Mouse (Mus musculus) lung, embryonic 14.5 days (tissue): ENCODE measurements around the gene Orm2. TPM values are rescaled to one million over a fixed set of nuclear protein-coding genes. Genes with fewer than 3 reads are reported as not detected.

Experiments
- ATAC-seq: fragments of 200-750 bp; cut with Nextera tagmentation; 2 replicates; pipeline ENCODE4 v1.8.0; 2017; ENCODE audit warnings: mild to moderate bottlenecking, moderate TSS enrichment, moderate library complexity; ENCODE audit not compliant: insufficient read depth
- DNase-seq: peaks from one replicate; pipeline ENCODE4 v3.0.0-alpha.2; 2015
- H3K27ac ChIP-seq: fragments of 300-500 bp; sonication (generic); 2 replicates; pipeline ENCODE4 v1.5.1; 2014; ENCODE audit warnings: low read depth, mild to moderate bottlenecking, moderate library complexity
- H3K27me3 ChIP-seq: fragments of 300-500 bp; sonication (generic); 2 replicates; pipeline ENCODE4 v1.6.1; 2014; ENCODE audit warnings: low read length, control low read depth; ENCODE audit not compliant: insufficient read depth
- H3K36me3 ChIP-seq: fragments of 300-500 bp; sonication (generic); 2 replicates; pipeline ENCODE4 v1.6.1; 2014; ENCODE audit warnings: control low read depth; ENCODE audit not compliant: insufficient read depth
- H3K4me1 ChIP-seq: fragments of 300-500 bp; sonication (generic); 2 replicates; pipeline ENCODE4 v1.6.1; 2014; ENCODE audit warnings: antibody characterized with exemption, control low read depth; ENCODE audit not compliant: insufficient read depth
- H3K4me2 ChIP-seq: fragments of 300-500 bp; sonication (generic); 2 replicates; pipeline ENCODE4 v1.6.1; 2014; ENCODE audit warnings: mild to moderate bottlenecking
- H3K4me3 ChIP-seq: fragments of 300-500 bp; sonication (generic); 2 replicates; pipeline ENCODE4 v1.5.1; 2014; ENCODE audit warnings: low read depth, low read length
- H3K9ac ChIP-seq: fragments of 300-500 bp; sonication (generic); 2 replicates; pipeline ENCODE4 v1.6.1; 2014
- H3K9me3 ChIP-seq: fragments of 300-500 bp; sonication (generic); 2 replicates; pipeline ENCODE4 v1.6.1; 2016; ENCODE audit warnings: low read depth, low read length, control low read depth
- CTCF ChIP-seq: IDR thresholded peaks from 2 replicates; pipeline ENCODE4 v1.5.1; 2016; ENCODE audit warnings: antibody characterized with exemption, low read depth
- WGBS: fragments of 180-500 bp; shearing (Covaris S2); extraction: QIAGEN DNeasy Blood & Tissue Kit; methylation state at CpG from one replicate; pipeline ENCODE4 v1.1.7; 2014; 5-methylcytosine and 5-hydroxymethylcytosine counted together
- polyA plus RNA-seq: library from polyadenylated mRNA; unstranded; fragments of >200 nt; fragmentation: Nextera tagmentation; extraction: Ambion mirVana; gene quantifications from 2 replicates; pipeline ENCODE4 v1.2.1, GENCODE M21; 2014

The Orm2 gene
- polyA plus RNA-seq, 1 experiment from 2014 or later: not detected

DNA sequence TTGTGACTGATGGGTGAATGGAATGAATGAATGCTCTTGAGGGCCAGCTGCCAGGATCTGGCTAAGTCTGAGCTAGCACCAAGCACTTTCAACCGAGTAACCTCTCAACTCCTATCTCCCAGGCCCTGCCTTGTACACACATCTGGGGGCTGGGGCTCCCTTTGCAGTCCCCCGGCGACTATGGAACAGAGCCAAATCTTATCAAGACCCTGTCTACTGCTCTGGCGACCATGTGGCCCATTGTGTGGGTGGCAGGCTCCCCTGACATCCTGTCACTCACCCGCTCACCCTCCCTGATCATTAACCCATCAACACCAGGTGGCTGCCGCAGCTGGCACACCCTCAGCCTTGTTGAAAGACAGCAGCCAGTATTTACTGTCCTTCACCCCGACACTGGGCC, 42.8 kb downstream of the Orm2 start:
- peak; percentile 55 for DNase-seq
- Histone ChIP-seq H3K9me3 (no peaks in the 10 kb centered on the region), H3K9ac (peak overlapping the region; percentile 11; the same call in 1 of the 2 replicates), H3K4me1 (peaks cover 47% of the 10 kb centered on the region), H3K4me2 (no peak overlapping the region), H3K4me3 (no peak overlapping the region), H3K36me3 (no peaks in the 10 kb centered on the region), H3K27me3 (no peaks in the 10 kb centered on the region), H3K27ac (peak overlapping the region; percentile 95)
- 9% methylated on average over 7 of the region's 7 CpGs for WGBS
- no peak for TF ChIP-seq CTCF
- no peak for ATAC-seq

GRCm38 (mm10) chr4:63405683-63406082, 43.4 kb downstream of the Orm2 start:
- Histone ChIP-seq H3K4me1 (peaks cover 47% of the 10 kb centered on the region), H3K9me3 (no peaks in the 10 kb centered on the region), H3K4me3 (no peak overlapping the region), H3K4me2 (no peak overlapping the region), H3K27me3 (no peaks in the 10 kb centered on the region), H3K27ac (peak overlapping the region; percentile 95; the same call in 1 of the 2 replicates), H3K36me3 (no peaks in the 10 kb centered on the region), H3K9ac (no peak overlapping the region)
- DNase-seq (no peak), ATAC-seq (no peak)
- no peak for TF ChIP-seq CTCF
- WGBS: 52% methylated on average over 4 of the region's 4 CpGs

- Histone ChIP-seq H3K4me1 (peaks cover 34% of the 10 kb centered on the region), H3K4me3 (no peak overlapping the region)
- peak; percentile 82 for DNase-seq
Measured at GRCm38 (mm10) chr4:63408247-63408646, 46.0 kb downstream of the Orm2 start.

GRCm38 (mm10) chr4:63408649-63409048, 46.4 kb downstream of the Orm2 start:
- WGBS: 4% methylated on average over 8 of the region's 8 CpGs
- H3K4me3 ChIP-seq: peak overlapping the region; percentile 50; the same call in 1 of the 2 replicates
- peaks cover 31% of the 10 kb centered on the region for H3K4me1 ChIP-seq
- H3K4me2 ChIP-seq: peak overlapping the region; percentile 99
- no peaks in the 10 kb centered on the region for H3K9me3 ChIP-seq
- TF ChIP-seq CTCF: peak; percentile 90
- peak overlapping the region; percentile 74 for H3K27ac ChIP-seq
- DNase-seq (peak; percentile 89), ATAC-seq (peak; percentile 54)
- H3K27me3 ChIP-seq: no peaks in the 10 kb centered on the region
- no peaks in the 10 kb centered on the region for H3K36me3 ChIP-seq
- no peak overlapping the region for H3K9ac ChIP-seq

More at GRCm38 (mm10) chr4:63408247-63408646, 46.0 kb downstream of the Orm2 start:
- H3K9ac ChIP-seq: 0 out of 2 replicates have a peak overlapping the region, but pooled peaks have one; percentile 2
- H3K36me3 ChIP-seq: no peaks in the 10 kb centered on the region
- no peak for TF ChIP-seq CTCF
- peak overlapping the region; percentile 74 for H3K27ac ChIP-seq
- WGBS: 27% methylated on average over 7 of the region's 7 CpGs
- H3K9me3 ChIP-seq: no peaks in the 10 kb centered on the region
- peak; percentile 35; the same call in 1 of the 2 replicates for ATAC-seq
- H3K27me3 ChIP-seq: no peaks in the 10 kb centered on the region
- peak overlapping the region; percentile 99 for H3K4me2 ChIP-seq

DNA sequence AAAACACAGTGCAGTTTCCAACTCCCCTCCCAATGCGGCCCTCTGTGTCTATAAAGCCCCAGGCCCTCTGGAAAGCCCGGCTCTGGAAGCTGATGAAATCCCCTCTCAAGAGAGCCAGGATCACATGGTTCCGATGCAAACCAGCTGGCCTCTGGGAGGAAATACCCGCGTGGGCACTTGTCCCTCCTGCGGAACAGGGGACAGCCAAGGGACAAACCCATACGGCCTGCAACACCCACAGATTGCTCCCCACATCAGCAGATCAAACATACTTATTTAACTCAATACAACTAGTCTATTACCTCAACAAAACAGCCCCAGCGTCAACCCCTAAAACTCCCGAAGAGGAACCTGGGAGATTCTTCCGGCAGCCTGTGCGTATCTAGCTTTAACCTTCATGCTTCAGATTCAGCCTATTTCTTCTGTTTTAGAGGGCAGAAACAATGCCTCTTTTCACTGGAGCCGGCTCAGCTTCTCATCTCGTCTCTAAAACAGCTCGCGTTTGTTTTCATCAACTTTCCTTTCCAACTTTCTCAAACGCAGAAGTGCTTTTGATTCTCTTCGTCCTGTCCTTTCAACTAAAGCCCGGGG, 47.2 kb downstream of the Orm2 start:
- H3K36me3 ChIP-seq: no peaks in the 10 kb centered on the region
- no peak for TF ChIP-seq CTCF
- peak; percentile 58 for DNase-seq
- H3K4me2 ChIP-seq: peak overlapping the region; percentile 99
- peaks cover 23% of the 10 kb centered on the region for H3K4me1 ChIP-seq
- no peaks in the 10 kb centered on the region for H3K27me3 ChIP-seq
- H3K27ac ChIP-seq: peak overlapping the region; percentile 43; the same call in 1 of the 2 replicates
- H3K4me3 ChIP-seq: peak overlapping the region; percentile 50
- no peak for ATAC-seq
- peak overlapping the region; percentile 48 for H3K9ac ChIP-seq
- 3% methylated on average over 18 of the region's 18 CpGs for WGBS
- no peaks in the 10 kb centered on the region for H3K9me3 ChIP-seq

GRCm38 (mm10) chr4:63409908-63410582, 47.8 kb downstream of the Orm2 start:
- DNase-seq: peak; percentile 79
- peak overlapping the region; percentile 67 for H3K27ac ChIP-seq
- peak overlapping the region; percentile 48 for H3K9ac ChIP-seq
- H3K4me2 ChIP-seq: peak overlapping the region; percentile 99
- no peaks in the 10 kb centered on the region for H3K27me3 ChIP-seq
- WGBS: under 1% methylated on average over 39 of the region's 39 CpGs
- ATAC-seq: peak; percentile 72
- peak overlapping the region; percentile 50 for H3K4me3 ChIP-seq
- H3K36me3 ChIP-seq: no peaks in the 10 kb centered on the region
- TF ChIP-seq CTCF: 0 out of 2 replicates have a peak, but pooled peaks have one; percentile 17
- no peaks in the 10 kb centered on the region for H3K9me3 ChIP-seq
- peaks cover 17% of the 10 kb centered on the region for H3K4me1 ChIP-seq

- no peak for TF ChIP-seq CTCF
- peak; percentile 98 for DNase-seq
- H3K4me2 ChIP-seq: peak overlapping the region; percentile 99
- under 1% methylated on average over 19 of the region's 19 CpGs for WGBS
- H3K27me3 ChIP-seq: no peaks in the 10 kb centered on the region
- peaks cover 12% of the 10 kb centered on the region for H3K4me1 ChIP-seq
- no peaks in the 10 kb centered on the region for H3K36me3 ChIP-seq
- peak overlapping the region; percentile 67 for H3K27ac ChIP-seq
- ATAC-seq: peak; percentile 86
- peak overlapping the region; percentile 48 for H3K9ac ChIP-seq
- peak overlapping the region; percentile 50 for H3K4me3 ChIP-seq
- no peaks in the 10 kb centered on the region for H3K9me3 ChIP-seq
Measured at GRCm38 (mm10) chr4:63410583-63410934, 48.3 kb downstream of the Orm2 start.
